Mouse (Mus musculus) adrenal gland, adult (tissue): ENCODE results near the gene Samd5.

Source experiments
- DNase-seq, 2 experiments: peaks; one replicate each; pipeline ENCODE4 v3.0.0; 2022 to 2023; ENCODE audit warnings: low spot score in 1 of 2; ENCODE audit not compliant: inconsistent age in 2 of 2

Gene Samd5

GRCm38 (mm10) chr10:9586328-9586727 is 88.7 kb downstream of the Samd5 start:
- DNase-seq: no peak

DNA sequence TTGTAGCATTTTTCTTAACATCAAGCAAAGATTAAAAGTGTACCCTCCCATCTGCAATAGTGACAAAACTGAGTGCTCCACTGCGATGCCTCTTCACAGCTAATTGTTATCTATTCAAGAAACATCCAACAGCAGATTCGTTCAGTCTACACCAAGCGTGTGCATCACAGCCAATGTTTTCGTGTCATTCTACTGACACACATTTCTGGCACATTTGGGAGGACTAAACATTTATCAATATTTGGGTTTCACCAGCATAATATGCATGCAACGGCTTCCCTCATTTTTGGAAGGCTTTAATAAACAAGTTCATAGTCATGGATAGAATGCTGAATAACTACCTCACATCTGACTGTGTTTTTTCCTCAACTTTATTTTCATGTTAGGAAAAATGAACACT is 95.6 kb downstream of the Samd5 start:
- DNase-seq: no peak

DNA sequence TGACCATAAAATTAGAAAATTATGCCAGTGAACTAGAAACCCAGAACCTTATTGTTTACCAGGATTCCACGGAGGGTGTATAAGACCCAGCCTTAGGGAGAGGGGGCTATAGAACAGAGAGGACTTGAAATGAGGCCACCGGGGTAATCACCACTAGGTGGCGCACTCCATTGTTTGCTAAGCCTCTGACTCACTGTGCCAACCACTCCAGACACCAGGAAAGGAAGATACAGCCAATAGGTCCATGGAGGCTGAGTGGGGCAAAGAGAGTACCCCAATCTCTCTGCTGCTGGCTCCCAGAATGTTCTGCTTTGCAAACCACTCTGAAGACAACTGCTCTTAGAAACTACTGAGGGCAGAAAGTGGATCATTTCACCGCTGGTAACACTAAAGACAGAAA is 99.4 kb downstream of the Samd5 start:
- peak; percentile 69 to 90 for DNase-seq

GRCm38 (mm10) chr10:9574135-9574534 is 100.9 kb downstream of the Samd5 start:
- DNase-seq: no peak
